Mouse (Mus musculus) urinary bladder, postnatal 10 days (tissue): ENCODE results near the gene Epha1.

ENCODE experiments used
- DNase-seq: peaks from one replicate; pipeline ENCODE4 v3.0.0; 2022; ENCODE audit warnings: low spot score

Gene Epha1

DNA sequence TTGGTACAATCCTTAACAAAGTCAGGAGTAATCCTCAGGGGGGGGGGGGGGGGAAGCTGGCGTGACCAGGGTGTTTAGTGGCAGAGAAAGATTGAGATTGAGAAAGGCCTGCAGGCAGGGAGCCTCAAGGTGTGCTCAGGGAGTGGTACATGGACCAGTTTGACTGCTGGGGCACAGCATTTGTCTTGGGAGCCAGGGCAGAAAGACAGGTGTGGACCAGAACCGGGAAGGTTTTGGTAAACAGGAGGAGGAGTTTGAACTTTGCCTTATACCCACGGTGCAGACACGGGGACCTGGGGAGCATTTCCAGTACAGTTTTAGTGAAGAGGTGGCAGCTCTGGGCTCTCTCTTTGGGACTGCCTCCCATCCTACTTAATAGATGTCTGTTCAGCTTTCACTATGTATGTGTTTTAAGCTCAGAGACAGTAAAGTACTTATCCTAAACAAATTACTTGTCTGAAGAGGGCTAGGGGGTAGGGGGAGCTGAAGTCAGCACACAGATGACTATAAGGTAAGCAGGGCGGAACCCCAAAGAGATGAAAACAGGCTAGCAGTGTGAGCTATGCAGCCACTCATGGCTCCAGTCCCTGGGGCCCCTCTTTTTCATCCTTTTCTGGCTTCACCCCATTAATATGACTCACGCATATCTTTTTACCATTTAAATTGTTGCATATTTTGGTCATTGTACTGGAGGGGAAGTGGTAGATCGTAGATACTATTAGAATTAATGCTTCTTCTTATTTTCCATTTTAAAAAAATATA lies 782 bp upstream of the Epha1 start:
- DNase-seq: no peak

DNA sequence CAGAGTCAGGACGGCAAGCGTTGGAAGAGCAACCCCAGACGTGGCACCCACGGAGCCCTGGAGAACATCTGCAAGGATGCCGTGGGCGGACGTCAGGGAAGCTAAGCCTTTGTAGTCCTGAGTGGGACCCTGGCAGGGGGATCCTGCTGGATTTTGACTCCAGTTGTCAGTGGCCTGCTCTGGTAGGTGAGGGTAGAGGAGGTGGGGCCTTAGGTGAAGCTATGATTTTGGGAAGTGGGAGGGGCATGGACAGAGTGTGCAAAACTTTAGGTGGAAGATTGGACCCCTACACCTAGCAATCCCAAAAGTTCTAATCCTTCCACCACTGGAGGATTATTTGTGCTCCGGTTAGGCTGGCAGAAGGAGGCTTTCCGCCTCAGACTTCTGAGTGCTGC lies 650 bp downstream of the Epha1 start:
- DNase-seq: no peak

DNA sequence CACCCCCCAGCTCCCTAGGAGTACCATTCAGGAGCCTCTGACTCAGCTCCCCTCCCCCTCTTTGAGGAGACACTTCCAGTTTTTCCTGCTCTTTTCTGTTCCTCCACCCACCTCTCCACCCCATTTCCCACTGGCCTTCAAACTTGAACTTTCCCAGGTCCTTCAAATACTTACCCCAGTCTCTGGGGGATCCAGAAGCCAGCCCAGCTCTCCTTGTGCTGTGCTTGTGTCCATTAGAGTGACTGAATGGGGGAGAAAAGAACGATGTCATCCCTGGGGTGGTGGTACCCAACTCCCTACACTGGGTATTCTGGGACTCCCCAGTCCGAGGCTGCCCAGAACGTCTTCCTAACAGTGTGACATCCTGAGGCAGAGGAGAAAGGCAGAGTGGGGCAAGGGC lies 1.1 kb downstream of the Epha1 start:
- DNase-seq: no peak

DNA sequence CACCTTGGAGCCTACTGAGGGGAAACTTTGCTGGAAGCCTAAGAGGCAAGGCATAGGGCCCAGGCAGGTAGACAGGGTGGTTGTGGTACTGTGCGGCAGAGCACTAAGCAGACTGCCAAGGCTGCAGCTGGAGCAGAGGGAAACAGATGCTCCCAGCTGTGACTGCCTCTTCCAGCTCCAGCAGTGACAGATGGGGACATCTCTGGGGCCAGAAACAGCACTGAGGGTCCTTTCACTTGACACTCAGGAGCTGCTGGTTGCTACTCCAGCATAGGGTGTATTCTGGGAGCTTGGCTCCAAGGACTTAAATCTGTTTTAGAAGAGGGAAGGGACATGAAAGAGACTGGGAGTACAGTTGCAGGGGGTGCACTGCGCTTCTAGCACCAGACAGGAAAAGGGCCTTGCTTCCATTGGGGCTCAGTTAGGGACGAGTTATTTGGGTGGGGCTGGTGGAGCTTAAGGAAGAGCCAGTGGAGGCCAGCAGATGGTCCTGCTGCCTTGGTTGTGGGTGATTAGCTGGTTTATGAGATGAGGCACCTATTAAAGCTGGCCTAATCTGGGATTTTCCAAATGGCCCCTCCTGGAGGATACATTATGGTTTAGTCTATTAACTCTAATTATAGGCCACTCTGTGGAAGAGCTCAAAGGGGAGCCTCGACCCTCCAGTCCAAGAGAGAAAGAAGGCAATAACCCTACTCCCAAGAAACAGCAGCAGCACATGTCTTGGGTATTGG lies 2.3 kb downstream of the Epha1 start:
- DNase-seq: no peak

DNA sequence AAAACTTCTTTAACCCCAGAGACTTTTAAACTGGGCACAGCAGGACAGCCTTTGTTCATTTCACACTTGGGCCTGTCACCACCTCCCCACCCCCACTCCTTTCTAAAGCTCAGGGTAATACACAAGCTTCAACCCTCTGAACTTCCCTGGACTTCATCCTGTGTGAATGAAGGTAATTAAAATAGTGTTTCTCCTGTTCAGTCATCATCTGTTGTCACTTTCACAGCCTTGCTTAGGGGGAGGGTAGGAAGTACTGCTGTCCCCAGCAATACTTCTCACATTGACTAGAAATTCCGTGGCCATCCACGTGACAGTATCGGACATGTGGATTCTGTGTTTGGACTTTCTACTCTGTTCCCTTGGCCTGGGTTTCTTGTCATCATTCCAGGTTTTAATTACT lies 3.2 kb downstream of the Epha1 start:
- DNase-seq: no peak

DNA sequence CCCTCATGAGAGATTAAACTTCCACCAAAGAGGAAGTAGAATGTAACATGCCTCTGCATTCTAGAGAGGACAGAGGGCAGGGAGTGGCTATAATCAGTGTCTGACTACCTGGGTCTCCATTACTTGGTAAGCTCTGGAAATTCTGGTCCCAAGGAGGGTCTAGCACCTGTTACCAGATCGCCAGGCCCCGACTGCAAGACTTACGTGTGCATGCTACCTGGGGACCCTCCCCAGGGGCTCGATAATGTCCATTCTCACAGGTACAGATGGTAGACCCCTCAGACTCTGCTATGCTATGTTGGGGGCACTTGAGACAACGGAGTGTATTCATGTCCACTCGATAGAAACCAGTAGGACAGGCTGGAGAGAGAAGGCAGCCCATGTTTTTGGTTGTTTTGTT lies 7.9 kb downstream of the Epha1 start:
- no peak for DNase-seq

DNA sequence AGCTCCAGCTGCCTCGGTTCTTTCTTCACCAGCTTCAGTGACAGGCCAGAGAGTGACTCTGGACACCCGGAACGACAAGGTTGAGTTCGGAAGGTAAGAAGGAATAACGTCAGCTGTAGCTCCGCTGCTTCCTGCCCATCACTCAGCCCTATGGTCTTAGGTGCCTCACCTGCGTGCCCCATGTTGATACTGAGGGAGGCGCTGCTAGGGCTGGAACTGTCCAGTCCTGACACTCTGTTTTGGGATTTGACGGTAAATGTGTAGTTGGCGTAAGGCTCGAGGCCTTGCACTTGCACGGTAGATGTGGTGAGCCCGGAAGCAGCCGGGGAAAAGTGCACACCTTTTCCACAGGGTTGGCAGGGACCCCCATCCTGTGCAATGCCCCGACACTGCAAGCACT lies 8.5 kb downstream of the Epha1 start:
- no peak for DNase-seq

DNA sequence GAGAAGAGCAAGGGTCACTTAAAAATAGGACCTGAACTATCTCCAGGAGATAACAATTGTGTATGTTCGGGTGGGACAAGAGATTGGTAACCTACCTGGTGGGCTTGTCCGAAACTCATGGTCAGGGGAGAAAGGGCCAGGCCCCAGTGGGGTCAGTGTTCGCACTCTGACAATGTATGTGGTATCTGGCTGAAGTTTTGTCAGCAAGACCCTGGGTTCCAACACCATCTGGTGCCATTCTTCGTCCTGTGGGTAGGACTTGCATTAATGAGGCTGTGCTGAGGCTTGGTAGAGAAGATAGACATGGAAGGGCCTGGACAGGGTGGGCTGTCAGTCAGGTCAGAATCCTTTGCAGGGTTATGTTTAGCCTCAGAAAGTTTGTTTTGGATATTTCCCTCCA lies 9.0 kb downstream of the Epha1 start:
- no peak for DNase-seq

DNA sequence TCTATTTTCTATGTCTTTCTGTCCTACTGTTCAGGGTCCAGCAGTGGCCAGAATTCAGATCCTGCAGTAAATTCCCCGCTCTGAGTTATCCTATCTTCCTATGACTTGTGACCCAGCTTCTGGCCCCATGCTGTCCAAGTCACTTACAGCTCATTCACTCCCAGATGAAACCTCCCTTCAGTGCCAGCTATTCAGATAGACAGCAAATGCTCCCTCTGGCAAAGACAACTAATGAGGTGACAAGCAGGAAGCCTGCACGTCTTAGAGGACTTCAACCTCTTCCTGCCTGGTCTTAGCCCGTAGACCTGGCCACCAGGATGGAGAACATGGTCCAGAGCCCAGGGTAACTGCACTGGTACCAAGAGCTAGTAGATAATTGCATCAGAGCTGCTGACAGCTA lies 10.1 kb downstream of the Epha1 start:
- DNase-seq: no peak

DNA sequence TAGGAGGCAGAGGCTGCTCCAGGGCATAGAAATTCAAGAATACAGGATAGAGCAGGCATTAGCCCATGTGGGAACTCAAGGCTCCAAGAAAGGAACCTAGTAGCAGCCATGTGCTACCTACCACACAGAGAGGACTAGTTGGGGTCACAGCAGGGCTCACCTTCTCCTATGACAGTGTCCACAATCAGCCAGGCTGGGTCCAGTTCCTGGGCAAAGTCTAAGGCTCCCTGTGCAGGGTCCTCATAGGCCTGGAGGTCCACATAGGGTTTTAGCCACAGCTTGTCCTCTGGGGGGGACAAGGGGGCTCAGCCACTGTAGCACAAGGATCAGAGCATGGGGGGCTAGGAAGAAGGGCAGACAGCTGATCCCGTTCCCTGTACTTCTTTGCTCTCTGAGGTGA lies 10.6 kb downstream of the Epha1 start:
- DNase-seq: no peak

DNA sequence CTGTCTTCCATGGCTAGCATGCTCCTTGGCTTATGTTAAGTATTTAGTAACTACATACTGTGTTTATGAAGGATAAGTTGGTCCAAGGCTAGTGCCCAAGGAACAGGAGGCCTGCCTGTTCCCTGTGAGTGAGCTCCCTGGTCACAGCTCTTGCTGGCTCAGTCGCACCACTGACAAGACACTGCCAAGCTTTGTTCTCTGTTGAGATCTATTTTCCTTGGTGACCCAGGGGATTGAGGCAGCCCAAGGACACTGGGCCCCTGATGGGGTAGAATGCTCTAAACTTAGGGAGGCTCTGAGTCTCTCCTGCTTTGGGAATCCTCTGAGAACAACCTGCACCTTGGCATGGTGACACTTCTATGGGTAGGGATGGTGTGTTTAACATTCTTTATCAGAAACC lies 11.0 kb downstream of the Epha1 start:
- no peak for DNase-seq

DNA sequence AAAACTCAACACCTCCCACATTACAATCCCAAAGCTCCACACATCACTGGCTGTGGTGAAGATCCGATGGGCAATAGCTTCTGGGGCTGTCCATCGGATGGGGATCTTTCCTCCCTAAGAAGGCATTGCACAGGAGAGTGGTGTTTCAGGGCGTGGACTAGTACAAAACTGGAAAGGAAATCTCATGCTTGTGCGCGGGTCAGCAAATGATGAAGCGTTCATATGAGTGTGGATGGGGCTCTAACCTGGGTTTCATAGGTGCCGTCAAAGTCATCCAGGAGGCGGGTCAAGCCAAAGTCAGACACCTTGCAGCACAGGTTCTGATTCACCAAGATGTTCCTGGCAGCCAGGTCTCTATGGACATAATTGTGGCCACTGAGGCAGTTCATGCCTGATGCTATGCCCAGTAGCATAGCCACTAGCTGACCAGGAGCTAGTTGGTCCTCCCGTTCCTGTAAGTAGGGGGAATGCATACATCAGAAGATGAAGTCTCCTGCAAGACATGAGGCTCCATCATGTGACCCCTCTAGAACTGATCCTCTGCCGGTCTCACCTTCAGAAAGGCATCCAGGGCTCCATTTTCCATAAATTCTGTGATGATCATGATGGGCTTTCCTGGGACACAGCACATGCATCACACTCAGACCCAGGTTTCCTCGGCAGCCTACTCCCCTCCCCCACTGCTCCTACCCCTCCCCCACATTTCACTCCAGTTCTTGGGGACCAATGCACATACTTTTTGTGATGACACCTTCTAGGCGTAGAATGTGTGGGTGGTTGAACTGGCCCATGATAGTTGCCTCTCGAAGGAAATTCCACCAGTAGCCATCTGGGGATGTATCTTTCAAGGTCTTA lies 11.8 kb downstream of the Epha1 start:
- DNase-seq: no peak

DNA sequence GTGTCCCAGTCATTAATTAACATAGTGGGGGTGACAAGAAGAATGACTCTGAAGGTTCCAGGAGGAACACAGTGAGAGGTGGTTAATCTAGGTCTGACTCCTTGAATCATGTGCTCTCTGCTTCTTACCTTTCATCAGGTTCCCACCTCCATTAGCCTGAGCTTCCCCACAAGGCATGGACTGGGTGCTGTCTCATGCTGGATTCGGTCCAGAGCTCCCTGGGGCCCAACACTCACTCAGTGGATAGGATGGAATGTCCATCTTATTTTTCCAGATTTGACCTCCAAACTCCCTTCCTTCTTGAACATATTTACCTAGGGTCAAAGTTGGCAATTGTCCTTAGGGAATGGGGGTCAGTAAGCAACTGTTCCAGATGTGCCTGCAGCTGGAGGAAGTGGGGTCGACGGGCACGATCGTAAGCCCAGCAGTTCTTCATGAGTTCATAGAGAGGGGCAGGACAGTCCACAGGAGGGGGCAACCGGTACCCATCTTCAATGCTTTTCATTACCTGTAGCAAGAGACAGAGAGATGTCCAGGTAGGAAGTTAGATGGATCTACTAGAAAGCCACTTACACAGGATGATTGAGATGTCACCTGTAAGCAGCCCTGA lies 12.7 kb downstream of the Epha1 start:
- DNase-seq: no peak

DNA sequence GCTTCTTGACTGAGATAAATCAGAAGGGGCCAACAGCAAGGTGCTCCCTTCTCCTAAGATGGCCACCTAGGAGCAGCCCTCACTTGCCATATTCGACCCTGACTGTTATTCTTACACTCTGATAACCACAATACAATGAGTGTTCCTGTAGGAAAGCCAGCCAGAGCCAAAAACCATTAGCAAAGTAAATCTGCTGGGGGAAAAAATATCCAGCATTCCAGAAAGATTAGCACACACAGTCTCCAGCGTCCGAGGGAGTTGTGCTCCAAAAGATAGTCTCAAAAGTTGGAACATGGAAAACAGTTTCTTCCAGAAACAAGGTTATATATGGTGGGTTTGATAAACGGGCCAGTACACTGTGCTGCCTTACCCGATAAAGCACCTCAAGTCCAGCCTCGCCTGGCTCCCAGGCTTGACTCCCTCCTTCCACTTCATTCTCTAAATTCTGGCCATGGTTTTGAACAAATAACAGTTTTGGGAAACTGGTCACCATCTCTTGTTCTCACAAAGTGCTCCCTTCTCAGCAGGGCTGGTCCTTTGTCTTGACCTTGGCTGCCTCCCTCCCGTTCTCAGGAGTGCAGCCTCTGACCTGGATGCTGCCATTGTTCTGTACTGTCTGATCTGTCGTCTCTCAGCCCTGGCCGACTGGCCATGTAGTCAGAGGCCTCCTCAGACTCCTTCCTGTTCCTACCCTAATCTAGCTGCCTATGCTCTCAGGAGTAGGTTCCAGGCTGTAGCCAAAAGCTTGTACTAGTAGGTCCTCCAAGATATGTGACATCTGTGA lies 13.5 kb downstream of the Epha1 start:
- DNase-seq: no peak

DNA sequence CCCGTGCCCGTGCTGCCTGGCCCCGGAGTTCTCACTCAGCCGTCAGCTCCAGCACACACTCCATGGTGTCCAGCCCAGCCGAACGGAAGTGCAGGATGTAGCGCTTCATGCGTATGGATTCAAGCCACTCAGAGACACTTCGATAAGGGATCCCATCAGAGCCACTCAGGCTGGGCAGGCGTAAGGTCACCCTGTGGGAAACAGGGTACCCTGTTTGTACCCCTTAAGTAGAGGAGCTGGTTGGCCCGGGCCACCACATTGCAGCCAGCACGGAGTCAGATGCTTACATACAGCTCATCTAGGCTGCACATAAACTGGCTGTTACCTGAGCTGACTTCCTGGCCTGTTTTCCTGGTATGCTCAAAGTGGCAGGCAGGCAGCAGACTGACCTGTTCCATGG lies 14.2 kb downstream of the Epha1 start:
- DNase-seq: no peak

DNA sequence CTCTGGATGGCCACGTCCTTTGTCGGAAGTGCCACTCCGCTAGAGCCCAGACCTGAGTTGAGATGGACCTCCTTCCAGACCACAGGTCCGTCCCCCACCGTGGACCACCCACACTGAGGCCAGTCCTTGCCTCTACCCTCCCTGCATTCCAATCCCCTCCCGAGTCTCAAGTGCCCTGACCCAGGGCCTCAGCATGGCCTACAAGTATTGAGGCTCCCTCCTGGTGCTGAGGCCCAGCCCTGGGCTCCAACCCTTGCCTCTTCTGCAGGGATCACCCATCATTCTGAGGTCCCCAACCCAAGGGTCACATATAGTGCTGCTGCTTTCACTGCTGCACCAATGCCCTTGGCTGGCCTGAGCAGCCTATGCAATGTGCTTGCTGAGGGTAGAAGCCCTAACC lies 15.2 kb downstream of the Epha1 start:
- no peak for DNase-seq

DNA sequence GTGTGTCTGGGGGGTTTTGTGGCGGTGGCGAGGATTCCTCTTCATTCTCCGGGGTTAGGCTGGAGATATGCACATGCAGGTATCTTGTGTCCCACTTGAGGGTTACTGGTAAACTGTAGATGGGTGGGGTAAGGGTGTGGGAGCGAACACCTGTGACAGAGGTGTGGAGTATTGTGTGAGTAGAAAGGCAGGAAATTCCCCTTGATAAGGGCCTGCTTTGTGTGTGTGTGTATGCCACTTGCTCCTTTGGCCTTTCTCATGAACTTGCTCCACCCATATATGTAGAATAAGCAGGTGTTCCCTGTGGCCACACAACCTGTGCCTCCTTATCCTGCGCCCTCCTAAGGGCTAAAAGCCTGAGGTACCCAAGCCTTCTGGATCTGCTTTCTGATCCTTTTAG lies 16.2 kb downstream of the Epha1 start:
- no peak for DNase-seq

DNA sequence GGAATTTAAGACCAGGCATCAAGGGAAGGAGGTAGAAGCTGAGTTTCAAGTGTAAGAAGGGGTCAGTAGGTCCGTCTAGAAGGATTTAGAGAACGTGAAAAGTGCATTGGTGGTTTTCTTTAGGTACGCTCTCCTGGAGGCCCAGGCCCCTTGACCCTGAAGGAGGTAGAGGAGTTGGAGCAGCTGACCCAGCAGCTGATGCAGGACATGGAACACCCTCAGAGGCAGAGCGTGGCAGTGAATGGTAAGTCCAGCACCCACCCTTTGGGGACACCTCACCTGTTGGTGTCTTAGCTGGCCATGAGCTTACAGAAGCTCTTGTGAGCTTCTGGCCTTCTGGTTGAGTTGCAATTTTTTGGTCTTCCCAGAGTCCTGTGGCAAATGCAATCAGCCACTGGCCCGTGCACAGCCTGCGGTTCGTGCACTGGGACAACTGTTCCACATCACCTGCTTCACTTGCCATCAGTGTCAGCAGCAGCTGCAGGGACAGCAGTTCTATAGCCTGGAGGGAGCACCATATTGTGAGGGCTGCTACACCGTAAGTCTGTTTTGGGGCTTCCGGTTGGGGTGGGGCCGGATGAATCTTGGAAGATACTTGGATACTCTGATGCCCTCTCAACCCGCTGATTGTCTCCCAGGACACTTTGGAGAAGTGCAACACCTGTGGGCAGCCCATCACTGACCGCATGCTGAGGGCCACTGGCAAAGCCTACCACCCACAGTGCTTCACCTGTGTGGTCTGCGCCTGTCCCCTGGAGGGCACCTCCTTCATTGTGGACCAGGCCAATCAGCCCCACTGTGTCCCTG lies 17.1 kb downstream of the Epha1 start:
- DNase-seq: no peak

DNA sequence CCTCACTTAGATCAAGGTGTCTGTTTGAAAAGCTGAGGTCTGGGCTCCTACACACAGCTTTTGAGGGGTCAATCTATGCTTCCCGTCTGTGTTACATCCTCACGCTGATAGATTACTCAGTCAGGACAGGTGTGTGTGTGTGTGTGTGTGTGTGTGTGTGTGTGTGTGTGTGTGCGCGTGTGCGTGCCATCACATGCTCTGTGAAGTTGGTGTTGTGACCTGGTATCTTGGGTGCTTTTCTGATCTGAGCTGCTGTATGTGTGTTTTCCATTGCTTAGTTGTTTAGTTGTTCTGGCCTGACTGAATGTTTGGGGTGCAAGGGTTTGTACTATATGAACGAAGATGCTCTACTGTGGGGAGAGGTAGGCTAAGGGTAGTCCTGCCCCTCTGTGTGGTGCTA lies 17.7 kb downstream of the Epha1 start:
- no peak for DNase-seq

DNA sequence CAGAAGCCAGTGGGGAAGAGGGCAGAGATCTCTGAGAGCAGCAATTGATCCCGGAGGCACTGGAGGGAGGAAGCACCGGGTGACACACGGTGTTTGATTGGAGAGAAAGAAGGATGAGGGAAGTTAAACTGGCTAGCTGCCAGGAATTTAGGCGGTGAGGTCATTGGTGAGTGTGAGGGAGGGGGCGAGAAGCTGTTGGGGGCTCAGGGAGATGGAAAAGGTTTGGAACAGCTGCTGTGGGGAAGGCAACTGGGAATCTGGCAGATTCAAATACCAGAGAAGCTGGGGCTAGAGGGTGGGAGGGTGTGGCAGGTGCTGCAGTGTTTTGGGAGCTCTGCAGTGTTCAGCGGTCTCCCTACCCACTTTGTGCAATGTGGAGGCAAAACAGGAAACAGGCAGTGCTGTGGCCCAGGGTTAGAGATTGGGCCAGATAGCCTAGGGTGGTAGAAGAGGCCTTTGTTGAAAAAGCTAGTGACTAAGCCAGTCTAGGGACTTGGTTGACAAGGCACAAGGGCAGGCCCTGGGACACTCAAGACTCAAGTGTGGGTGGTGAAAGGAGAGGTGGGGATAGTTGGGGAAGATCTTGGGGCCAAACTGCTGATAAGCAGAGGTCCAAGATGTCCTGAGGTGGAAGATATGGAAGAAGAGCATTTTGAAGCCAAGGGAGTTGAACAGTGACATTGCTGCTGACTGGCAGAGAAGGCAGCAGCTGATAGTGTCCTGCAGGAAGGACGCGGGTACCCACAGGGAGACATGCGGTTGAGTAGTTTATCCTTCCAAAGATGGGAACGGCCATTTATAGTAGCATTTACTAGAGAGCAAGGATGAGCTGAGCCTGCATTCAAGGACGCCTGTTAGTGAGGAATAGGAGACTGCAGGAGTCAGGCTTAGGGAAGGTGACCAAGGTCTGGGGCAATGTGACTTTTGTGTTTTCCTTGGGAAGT lies 18.7 kb downstream of the Epha1 start:
- no peak for DNase-seq
